ENCODE assay signal across 27 mouse cellular contexts in the genomic region with DNA sequence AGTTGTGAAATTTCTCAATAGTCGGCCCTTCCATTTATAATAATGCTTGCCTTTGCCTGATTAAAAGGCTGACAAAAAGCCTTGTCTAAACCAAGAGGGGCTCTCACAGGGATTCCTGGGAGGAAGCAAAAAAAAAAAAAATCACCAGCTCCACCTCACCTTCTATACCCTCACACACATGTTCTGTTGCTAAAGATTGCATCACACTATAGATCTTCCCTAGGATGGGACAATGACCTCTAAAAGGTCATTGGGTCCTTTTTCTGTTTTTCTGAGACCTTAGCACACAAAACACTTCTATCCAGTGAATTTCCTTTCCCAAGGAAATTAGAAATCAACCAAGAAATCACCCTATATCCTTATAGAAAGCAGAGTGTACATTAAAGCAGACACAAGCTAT. TPM values are rescaled to one million over a fixed set of nuclear protein-coding genes. Genes with fewer than 3 reads are reported as not detected.
"Had no signal": no experiment of that assay in that cellular context is flagged by ENCODE, and none has a peak within 500 bp of the region (broad histone marks: within the 10 kb centered on the region; RNA-seq: fewer than 3 reads in every experiment).

No protein-coding gene starts in this region.

- H3K36me3 ChIP-seq: heart, embryonic 10.5 days; heart, embryonic 13.5 days; heart, embryonic 15.5 days; hindbrain, embryonic 13.5 days; hindbrain, embryonic 15.5 days; kidney, embryonic 15.5 days; limb, embryonic 10.5 days; limb, embryonic 12.5 days; liver, embryonic 13.5 days had no signal

- H3K27ac ChIP-seq: gastrocnemius, adult 2 months; heart, embryonic 10.5 days; heart, embryonic 13.5 days; heart, embryonic 15.5 days; hindbrain, embryonic 13.5 days; hindbrain, embryonic 15.5 days; hindbrain, postnatal 0 days; kidney, embryonic 15.5 days; kidney, postnatal 0 days; limb, embryonic 10.5 days; limb, embryonic 12.5 days; liver, embryonic 13.5 days had no signal

- H3K4me1 ChIP-seq: heart, embryonic 10.5 days; heart, embryonic 13.5 days; heart, embryonic 15.5 days; hindbrain, embryonic 13.5 days; hindbrain, embryonic 15.5 days; kidney, embryonic 15.5 days; limb, embryonic 10.5 days; limb, embryonic 12.5 days; liver, embryonic 13.5 days had no signal

- H3K9me3 ChIP-seq: heart, embryonic 10.5 days; heart, embryonic 13.5 days; heart, embryonic 15.5 days; hindbrain, embryonic 13.5 days; hindbrain, embryonic 15.5 days; kidney, embryonic 15.5 days; limb, embryonic 10.5 days; limb, embryonic 12.5 days; liver, embryonic 13.5 days had no signal

- H3K4me3 ChIP-seq: gastrocnemius, adult 2 months; heart, embryonic 10.5 days; heart, embryonic 13.5 days; heart, embryonic 15.5 days; hindbrain, embryonic 13.5 days; hindbrain, embryonic 15.5 days; kidney, embryonic 15.5 days; limb, embryonic 10.5 days; limb, embryonic 12.5 days; liver, embryonic 13.5 days had no signal

- DNase-seq: gastrocnemius, adult 2 months; gastrocnemius, postnatal 10 days; gastrocnemius, postnatal 25 days; heart, adult 18-20 months; heart, postnatal 14 days; heart, postnatal 36 days; kidney, adult 11 months; kidney, adult 2 months; kidney, adult 9 months; kidney, postnatal 14 days; kidney, postnatal 36 days; layer of hippocampus, adult 9-11 months; layer of hippocampus, postnatal 36 days; liver, embryonic 13.5 days had no signal

- H3K27me3 ChIP-seq: heart, embryonic 13.5 days; heart, embryonic 15.5 days; hindbrain, embryonic 13.5 days; hindbrain, embryonic 15.5 days; kidney, embryonic 15.5 days; limb, embryonic 12.5 days; liver, embryonic 13.5 days had no signal

- ATAC-seq: hindbrain, postnatal 0 days; intestine, embryonic 16.5 days had no signal

- H3K4me2 ChIP-seq: heart, embryonic 13.5 days; heart, embryonic 15.5 days; hindbrain, embryonic 13.5 days; hindbrain, embryonic 15.5 days; kidney, embryonic 15.5 days; limb, embryonic 12.5 days; liver, embryonic 13.5 days had no signal

- H3K9ac ChIP-seq: heart, embryonic 13.5 days; heart, embryonic 15.5 days; hindbrain, embryonic 13.5 days; hindbrain, embryonic 15.5 days; kidney, embryonic 15.5 days; limb, embryonic 12.5 days; liver, embryonic 13.5 days had no signal

RNA-seq across cellular contexts. Expression of a gene that starts 43.9 kb away (rescaled TPM):
- total RNA-seq: granulocyte monocyte progenitor cell, adult 5-6 weeks; hematopoietic stem cell, adult 5-6 weeks had no signal
